Mouse (Mus musculus) adipocyte (in vitro differentiated cells): ENCODE measurements around the gene Mapk8ip1.
"Not testable (repeated sequence)": the region's sequence is repeated elsewhere in the genome, so short reads cannot be mapped to it uniquely, and the experiment has no call there.

ENCODE experiments used
- DNase-seq: peaks from one replicate; pipeline ENCODE4 v3.0.0-alpha.2; 2016; ENCODE audit warnings: low spot score

Gene Mapk8ip1

DNA sequence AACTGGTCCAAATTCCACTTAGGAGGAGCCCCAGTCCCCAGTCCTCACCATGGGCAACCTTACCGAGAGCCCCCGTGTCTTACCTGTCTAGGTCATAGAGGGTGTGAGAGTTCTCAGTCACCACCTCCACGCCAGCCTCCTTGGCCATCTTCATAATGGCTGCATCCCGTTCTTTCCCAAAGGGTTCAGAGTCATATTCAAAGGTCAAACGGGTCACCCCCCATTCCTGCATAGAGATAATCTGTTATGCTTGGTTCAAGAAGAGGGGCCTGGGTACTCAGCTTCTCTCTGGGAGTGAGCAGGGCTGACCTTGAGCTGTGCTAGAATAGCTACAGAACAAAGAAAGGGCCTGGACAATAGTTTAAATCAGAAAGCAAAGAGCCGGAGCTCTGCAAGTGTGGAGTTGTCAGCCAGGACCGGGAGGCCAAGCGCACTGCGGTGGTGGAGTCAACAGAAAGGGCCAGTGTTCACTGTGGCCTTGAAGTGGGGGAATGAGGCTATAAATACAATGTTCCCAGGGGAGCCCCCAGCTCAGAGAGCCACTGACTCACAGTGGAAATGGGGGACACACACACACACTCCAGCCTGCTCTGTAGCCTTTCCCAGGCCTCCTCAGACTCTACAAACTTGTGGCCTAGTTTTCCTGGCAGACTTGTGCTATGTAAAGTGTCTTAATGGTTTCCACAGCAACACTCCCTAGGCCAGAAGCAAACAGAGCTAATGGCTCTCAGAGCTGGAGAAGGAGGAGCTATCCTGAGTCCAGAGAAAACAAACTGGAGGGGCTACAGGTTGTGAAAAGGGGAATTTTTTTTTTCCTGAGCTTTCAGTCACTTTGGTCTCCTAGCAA, 23.6 kb upstream of the Mapk8ip1 start:
- peak; percentile 97 for DNase-seq

DNA sequence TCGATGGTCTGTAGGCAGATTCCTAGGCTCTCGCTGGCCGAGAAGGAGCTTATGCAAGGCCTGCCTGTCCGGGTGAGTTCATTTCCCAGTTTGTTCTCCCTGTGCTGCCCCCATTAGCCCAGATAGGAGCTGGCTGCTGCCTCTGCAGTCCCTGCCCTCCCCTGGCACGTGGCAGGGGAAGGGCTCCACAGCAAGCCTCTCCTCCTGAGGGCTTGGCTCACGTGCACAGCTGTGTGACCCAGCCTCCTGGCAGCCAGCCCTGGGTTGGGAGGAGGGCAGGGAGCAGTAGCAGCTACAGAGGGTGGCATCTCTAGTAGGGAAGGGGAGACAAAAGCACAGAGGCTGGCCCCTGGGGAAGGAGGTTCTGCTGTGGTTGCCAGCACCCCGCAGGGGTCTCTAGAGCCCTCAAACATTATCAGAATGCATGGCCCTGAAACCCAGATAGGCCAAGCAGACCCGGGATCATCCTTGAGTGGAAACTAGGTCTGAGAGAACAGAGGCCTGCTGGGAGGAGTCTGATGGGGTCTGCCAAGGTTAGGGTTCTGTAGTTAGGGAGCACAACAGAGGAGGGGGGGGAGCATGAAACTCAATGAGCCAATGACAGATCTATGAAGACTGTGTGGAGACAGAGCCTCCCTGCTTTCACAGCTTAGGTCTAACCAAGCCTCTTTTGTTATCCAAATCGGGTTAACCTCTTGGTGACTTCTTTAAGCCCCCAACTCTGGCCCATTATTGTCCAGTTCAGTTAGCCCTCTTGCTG, 22.8 kb upstream of the Mapk8ip1 start:
- DNase-seq, result peak; percentile 97

- no peak for DNase-seq
Measured at GRCm38 (mm10) chr2:92423156-92423555, 22.1 kb upstream of the Mapk8ip1 start.

GRCm38 (mm10) chr2:92422388-92423135, 21.5 kb upstream of the Mapk8ip1 start:
- peak; percentile 50 for DNase-seq

- peak; percentile 86 for DNase-seq
Measured at GRCm38 (mm10) chr2:92421723-92422387, 20.8 kb upstream of the Mapk8ip1 start.

DNA sequence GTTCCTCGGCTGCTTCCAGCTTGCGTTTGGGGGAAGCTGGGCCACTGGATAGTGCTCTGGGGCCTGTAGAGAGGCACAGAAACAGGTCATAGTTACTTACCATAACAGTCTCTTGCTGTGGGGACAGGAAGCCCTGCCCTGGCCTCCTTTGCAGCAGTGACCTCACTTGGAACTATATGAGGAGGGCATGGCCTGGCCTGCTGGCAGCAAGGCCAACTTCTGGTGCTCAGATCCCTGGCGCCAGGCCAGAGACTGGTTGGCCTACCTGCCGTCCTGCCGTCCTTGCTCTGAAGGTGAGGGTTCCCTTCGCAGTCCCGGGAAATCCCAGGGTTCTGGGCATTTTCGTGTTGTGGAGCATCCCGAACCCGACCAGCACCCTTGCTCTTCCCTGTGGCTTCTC, 10.6 kb upstream of the Mapk8ip1 start:
- DNase-seq, result peak; percentile 28

GRCm38 (mm10) chr2:92408309-92409045, 7.4 kb upstream of the Mapk8ip1 start:
- DNase-seq, result no peak

DNA sequence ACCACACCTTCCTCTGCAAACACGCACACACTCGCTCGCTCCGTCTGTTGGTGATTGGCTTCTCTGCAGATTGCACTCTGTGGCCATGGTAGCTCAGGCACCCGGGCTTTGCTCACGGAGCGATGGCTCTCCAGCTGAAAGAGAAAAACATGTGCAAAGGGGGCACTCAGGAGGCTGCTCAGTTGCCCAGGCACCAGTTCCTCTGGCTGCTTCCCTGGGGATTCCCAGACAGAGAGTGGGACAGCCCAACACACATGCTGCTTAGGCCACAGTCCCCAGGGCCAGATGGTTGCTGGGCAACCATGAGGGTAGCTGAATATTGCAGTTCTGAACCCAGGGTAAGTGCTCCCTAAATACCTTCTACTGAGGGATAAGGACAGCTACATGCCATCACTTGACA, 4.6 kb upstream of the Mapk8ip1 start:
- DNase-seq, result no peak

DNA sequence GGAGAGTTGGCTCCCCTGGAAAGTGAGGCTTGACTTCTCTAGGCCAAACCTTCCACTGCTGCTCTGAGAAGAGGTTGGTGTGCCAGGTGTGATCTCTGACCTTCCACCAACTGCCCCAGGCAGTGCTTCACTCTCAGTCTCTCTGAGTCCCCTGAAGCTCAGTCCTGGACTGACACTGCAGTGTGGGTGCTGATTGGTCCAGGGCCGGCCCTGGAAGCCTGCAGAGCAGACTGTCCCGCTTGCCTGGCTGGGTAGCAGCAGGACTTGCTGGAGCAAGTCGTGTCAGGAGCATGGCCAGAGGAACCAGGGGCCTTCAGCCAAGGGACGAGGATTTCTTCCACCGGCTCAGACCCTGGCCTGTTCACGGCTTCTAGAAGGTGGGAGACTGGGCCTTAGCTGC, 3.7 kb upstream of the Mapk8ip1 start:
- DNase-seq, result peak; percentile 18

GRCm38 (mm10) chr2:92403776-92404319, 2.8 kb upstream of the Mapk8ip1 start:
- peak; percentile 18 for DNase-seq

DNA sequence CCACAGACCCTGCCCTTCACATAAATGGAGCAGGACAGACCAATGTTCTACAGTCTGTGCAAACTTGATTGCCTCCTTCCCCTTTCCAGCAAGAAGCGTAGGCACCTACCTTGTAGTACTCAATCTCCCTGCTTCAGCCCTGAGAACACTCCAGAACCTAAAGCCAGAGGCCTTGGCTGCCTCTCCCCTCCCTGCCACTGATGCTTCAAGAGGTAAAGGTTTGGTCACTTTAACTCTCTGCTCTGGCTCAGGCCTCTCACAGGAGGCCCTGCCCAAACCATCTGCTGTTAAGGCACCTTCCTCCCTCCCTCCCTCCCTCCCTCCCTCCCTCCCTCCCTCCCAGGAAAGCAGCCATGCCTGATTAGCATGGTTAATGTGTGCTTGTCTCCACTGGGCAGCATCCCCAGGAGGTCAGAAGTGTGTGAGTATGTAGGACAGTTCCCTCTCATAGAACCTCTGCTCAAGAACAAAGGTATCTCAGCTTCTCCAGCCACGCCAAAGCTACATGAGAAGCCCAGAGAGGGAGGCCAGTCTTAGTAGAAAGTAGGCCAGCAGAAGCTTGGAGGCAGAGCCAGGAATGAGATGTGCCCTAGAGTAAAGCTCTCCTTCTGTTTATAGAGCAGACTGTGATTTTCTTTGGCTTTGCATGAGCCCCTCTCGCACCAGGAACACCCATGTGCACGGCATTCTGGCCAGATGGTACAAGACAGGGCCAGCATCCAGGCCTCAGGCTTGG, 1.7 kb upstream of the Mapk8ip1 start:
- DNase-seq, result peak; percentile 73

DNA sequence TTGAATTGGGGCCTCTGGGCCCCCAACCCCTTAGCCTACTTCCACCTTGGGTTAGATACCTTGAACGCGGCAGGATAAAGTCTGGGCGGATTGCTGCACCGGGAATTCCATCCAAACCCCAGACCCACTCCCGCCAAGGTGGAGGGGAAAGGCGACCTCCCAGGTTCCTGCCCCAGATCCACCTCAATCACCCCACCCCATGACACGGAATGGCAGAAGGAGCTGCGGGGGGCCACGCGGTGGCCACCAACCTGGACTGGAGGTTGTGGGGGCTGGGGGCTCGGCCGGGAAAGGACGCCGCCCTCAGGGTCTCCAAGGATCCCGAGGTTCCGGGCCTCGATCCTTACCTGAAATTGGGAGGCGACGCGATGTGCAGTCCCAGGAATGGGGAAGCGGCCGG, 381 bp downstream of the Mapk8ip1 start:
- DNase-seq, result no peak

DNA sequence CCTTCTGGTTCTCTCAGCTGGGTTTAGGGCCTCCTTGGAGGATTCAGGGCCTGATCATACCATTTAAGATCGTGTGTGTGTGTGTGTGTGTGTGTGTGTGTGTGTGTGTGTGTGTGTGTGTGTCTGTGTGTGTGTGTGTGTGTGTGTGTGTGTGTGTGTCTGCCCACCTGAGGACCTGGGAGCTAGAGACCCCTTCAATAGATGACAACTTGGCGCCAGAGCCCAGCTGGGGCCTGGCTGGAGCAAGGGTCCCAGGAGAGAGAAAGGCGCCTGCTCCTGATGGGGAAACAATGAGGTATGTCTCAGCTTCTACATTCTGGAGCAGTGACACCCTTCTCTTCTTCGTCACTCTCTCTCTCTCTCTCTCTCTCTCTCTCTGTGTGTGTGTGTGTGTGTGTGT, 1.2 kb downstream of the Mapk8ip1 start:
- not testable (repeated sequence) for DNase-seq

DNA sequence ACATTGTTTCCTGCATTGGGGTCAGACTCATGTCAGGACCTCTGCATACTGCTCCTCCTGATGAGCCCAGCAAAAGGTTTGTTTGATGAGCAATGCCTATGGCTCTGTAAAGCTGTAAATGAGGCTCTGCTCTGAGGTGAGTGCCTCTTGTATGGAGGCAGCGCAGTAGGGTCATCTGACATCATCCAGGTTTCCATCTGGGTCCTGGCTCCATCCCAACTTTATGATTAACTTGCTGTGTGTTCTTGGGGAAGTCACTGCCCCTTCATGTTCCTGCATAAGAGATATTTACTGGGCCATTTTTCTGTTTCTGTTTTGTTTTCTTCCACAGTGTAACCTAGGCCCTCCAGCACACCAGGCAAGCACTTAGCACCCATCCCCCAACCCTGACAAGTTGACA, 3.6 kb downstream of the Mapk8ip1 start:
- DNase-seq, result no peak

- DNase-seq, result no peak
Measured at GRCm38 (mm10) chr2:92395535-92395934, 5.5 kb downstream of the Mapk8ip1 start.

- no peak for DNase-seq
Measured at GRCm38 (mm10) chr2:92392318-92393264, 8.5 kb downstream of the Mapk8ip1 start.

DNA sequence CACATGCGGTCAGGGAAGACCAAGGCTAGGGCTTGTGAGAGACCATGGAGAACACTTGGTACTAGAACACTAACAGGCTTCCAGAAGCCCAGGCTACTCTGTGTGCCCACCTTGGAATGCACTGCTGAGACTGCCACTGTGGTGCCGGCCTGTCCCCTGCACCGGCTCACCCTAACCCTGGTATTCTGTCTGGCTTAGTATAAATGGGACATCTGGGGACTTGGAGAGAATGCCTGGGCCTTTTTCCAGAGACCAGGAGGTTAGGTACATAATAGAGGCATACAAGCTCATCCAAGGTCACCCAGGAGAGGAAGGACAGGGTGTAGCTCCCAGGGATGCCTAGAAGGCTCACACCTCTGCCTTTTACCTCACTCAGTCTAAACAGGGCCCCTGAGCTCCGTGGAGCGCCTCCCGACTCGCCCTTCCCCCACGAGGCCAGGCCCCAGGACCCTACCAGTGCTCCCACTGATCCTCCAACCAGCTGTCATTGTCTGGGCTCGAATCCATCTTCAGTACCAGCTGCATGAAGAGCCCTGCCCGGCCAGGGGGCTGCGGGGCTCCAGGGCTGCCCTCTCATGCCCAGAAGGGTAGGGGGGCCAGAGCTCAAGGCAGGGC, 9.3 kb downstream of the Mapk8ip1 start:
- no peak for DNase-seq

GRCm38 (mm10) chr2:92391116-92391515, 9.9 kb downstream of the Mapk8ip1 start:
- no peak for DNase-seq
